Mouse (Mus musculus) central nervous system, embryonic 11.5 days (tissue): Measurements from ENCODE around the gene Mms19. TPM values are rescaled to one million over a fixed set of nuclear protein-coding genes. Genes with fewer than 3 reads are reported as not detected.

Source experiments
- polyA plus RNA-seq: library from polyadenylated mRNA; depleted of rRNA; stranded (reverse); fragments of >200 nt; gene quantifications from 2 replicates; pipeline ENCODE4 v1.2.3, GENCODE M21; 2012; rRNA removed

Gene Mms19
- polyA plus RNA-seq = 50.6 and 72.5 TPM in 2 replicates

DNA sequence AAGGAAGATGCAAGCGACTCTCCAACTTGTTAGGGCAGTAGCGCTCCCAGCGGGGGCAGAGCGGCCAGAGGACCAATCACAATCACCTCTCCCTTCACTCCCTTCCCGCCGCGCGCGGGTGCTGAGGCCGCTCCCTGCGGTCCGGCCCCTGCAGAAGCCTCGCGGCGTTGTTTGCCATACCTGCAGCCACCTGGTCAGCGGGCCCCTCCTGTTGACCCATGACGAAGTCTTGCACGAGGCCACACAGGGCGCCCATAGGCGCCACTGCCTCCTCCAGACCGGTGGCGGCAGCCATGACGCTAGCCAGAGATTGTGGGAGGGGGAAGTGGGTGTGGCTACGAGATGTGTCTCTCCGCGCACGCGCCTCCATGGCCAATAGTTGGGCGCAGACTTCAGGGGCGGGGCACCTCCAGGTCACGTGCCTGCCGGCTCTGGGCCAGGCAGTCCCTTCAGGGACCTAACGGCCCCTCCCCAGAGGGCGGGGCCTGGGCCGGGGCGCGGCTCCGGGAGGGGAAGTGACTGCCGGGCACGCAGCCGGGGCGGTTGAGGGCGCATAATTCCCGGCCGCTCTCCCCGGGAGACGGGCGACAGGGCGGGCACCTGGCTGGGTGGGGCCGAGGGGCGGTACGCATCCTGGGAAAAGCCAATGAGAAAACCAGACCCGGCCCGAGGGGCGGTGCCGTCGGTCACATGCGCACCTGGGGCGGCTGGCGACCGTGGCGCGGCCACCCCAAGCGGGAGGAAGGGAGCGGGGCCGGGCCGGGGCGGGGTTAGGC is at the start of gene Mms19:
Gene Mms19 (minus strand): TSS at position 339 of the 776 bp plus-strand sequence.

DNA sequence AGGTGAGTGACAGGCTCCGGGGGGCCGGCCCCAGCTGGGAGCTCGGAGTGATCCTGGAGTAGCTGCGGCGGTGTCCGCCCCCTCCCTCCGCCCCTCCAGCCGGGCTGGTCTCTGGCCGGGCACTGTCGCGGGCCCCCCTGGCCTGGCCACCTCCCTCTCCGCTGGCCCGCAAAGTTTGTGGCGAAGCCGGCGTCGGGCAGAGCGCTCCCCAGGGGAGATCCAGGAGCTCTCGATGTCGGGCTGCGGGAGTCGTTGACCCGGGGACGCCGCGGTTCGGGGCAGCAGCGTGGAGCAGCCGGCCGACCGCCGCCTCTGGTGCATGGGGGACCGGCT is 604 bp upstream of the Mms19 start, which contains the start of gene Ubtd1:
Gene Ubtd1 (plus strand): TSS at position 169 of the 333 bp plus-strand sequence.

DNA sequence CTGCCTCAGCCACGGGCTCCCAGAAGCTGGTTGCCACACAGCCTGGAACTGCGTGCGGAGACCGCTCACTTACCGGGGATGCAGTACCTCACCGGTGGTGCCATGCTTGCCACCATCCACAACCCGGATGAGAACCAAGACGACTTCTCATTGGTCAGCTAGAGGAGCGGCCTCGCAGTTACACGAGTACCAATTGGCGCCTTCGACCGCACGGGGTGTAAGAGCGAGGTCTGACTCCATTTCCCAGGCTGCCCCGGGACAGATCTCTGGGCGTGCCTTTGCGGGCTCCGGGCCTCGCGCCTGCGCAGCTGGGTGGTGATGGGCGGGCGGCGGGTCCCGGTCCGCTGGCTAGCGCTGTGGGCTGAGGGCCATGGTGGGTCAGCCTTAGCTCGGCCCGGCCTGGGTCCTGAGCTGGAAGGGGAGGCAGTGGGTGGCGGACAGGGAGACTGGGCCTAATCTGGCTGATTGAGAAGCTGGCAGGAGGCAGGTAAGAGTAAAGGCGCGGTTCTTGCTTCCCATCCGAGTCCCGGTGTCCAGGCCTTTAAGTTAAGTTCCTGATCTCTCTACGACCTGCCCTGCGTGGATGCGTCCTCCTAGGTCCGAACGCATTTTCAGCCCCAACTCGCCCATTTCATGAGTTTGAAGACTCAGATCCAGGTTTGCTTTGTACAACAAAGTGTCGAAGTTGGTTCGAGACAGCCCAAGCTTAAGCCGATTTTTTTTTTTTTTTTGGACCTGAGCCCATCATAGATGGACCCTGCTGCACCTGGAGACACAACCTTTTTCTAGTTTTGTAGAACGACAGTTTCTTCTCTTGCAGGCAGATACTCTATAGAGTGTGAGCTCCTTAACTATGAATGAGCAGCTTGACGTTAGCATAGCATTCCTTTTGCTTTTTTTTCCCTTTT is 47.5 kb downstream of the Mms19 start, which contains the start of the genes Exosc1 and Zdhhc16:
Gene Exosc1 (minus strand): TSS at position 245 of the 908 bp plus-strand sequence.
Gene Zdhhc16 (plus strand): TSS at position 302 of the 908 bp plus-strand sequence.

DNA sequence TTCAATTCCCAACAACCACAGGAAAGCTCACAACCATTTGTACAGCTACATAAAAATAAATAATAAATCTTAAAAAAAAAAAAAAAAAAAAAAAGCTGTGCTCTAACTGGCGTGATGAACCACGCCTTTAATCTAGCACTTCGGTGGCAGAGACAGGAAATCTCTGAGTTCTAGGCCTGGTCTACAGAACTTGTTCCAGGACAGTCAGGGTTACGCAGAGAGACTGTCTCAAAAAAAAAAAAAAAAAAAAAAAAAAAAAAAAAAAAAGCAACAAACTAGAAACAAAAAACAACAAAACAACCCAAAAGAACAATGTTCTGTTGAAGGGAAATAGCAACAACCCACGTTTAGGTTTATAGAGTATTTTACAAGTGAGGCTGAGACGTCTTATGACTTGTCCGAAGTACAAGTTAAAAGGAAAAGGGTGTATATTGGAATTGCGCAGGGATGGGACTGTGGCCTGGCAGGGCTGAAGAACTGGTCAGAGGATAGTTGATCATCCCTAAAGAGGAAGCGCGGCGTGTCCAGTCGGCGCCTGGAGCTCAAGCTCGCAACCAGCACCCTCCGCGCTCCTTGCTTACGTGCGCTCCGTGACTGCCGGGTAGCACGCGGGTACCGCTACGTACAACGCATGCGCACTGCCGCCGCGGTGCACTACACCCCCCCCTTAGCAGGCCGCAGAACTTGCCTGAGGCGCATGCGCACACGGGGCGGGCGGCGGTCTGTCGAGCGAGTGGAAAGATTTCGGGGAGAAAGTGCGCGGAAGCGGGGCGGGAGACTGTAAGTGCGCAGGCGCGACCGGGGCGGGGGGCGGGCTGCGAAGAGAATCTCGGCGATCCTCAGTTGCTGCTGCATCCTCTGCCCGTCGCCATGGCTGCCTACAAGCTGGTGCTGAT is 69.5 kb downstream of the Mms19 start, which contains the start of gene Pgam1:
Gene Pgam1 (plus strand): TSS at position 746 of the 896 bp plus-strand sequence.

DNA sequence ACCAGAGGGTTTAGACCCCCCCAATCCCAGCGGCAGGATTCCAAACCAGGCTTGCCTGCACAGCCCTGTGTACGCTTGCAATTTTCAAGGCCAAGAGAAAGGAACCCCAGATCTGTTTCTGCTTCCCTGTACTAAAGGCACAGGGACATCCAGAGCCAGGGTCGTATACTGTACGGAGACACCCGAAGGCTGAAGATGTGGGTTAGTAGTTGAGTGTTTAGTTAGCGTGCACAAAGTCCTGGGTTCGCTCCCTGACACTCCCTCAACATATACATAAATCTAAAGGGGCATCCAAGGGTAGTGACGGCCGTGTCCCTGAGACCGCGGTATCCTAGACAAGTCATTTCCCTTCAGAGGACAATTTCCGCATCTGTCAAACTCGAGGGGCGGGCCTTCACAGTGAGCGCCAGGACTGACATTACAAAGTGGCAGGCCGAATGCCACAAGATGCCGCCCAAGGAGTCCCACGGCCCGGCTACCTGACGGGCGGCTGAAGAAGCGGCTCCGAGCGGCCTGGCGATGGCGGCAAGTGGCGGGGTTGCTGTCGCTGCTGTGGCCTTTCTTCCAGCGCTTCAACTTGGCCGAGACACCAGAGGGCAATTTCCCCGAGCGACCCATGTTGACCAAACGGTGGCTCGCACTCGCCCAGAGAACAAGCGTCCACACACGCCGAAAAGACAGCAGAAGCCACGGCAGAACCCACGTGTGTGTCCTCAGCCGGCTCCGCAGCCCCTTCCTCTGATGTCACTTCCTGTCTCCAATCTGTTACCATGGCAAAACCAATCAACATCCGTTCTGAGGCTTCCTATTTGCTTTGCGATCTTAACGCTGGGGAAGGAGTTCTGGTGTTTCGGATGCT is 85.3 kb downstream of the Mms19 start, which contains the start of gene Rrp12:
Gene Rrp12 (minus strand): TSS at position 714 of the 859 bp plus-strand sequence.

Other genes with a start within 250 kb of the Mms19 start
- 10.7 and 11.0 TPM in 2 replicates for gene Slit1, start 237.5 kb downstream of the Mms19 start, polyA plus RNA-seq
- gene Arhgap19, start 179.1 kb downstream of the Mms19 start, polyA plus RNA-seq = 34.4 and 46.3 TPM in 2 replicates
- 4.0 and 4.1 TPM in 2 replicates for gene Frat1, start 151.2 kb downstream of the Mms19 start, polyA plus RNA-seq
- 8.5 and 19.1 TPM in 2 replicates for gene Frat2, start 133.0 kb downstream of the Mms19 start, polyA plus RNA-seq
- 15.6 and 20.9 TPM in 2 replicates for gene Rrp12, start 85.0 kb downstream of the Mms19 start, polyA plus RNA-seq
- 479 and 499 TPM in 2 replicates for gene Pgam1, start 69.2 kb downstream of the Mms19 start, polyA plus RNA-seq
- 42.9 and 47.1 TPM in 2 replicates for gene Exosc1, start 47.7 kb downstream of the Mms19 start, polyA plus RNA-seq
- gene Zdhhc16, start 47.7 kb downstream of the Mms19 start, polyA plus RNA-seq = 66.0 and 88.5 TPM in 2 replicates
- 11.9 and 16.2 TPM in 2 replicates for gene Ubtd1, start 606 bp upstream of the Mms19 start, polyA plus RNA-seq
- gene Ankrd2, start 54.8 kb upstream of the Mms19 start, polyA plus RNA-seq = 0.08 and 0.11 TPM in 2 replicates
- 1.8 and 2.8 TPM in 2 replicates for gene Hoga1, start 64.5 kb upstream of the Mms19 start, polyA plus RNA-seq
- 0.50 and 0.51 TPM in 2 replicates for gene 4933411K16Rik, start 71.1 kb upstream of the Mms19 start, polyA plus RNA-seq
- 48.5 and 49.9 TPM in 2 replicates for gene Morn4, start 105.2 kb upstream of the Mms19 start, polyA plus RNA-seq
- gene Pi4k2a, start 109.3 kb upstream of the Mms19 start, polyA plus RNA-seq = 36.2 and 37.6 TPM in 2 replicates
- gene Avpi1, start 147.9 kb upstream of the Mms19 start, polyA plus RNA-seq = 4.8 and 8.6 TPM in 2 replicates
- gene Marveld1, start 166.2 kb upstream of the Mms19 start, polyA plus RNA-seq = 16.4 and 35.8 TPM in 2 replicates
- 60.0 and 62.2 TPM in 2 replicates for gene Zfyve27, start 182.8 kb upstream of the Mms19 start, polyA plus RNA-seq
- gene Sfrp5, start 221.1 kb upstream of the Mms19 start, polyA plus RNA-seq = 0.58 and 2.3 TPM in 2 replicates